Mouse (Mus musculus) kidney, postnatal 0 days (tissue): ENCODE data around the gene Zkscan17. TPM values are rescaled to one million over a fixed set of nuclear protein-coding genes. Genes with fewer than 3 reads are reported as not detected.

Experiments
- ATAC-seq: fragments of 200-750 bp; cut with Nextera tagmentation; replicated peaks from 2 replicates; pipeline ENCODE4 v1.8.0; 2017; ENCODE audit warnings: low read depth, moderate number of reproducible peaks, moderate TSS enrichment, moderate library complexity; ENCODE audit not compliant: low FRiP score
- DNase-seq: peaks from one replicate; pipeline ENCODE4 v3.0.0-alpha.2; 2016; ENCODE audit warnings: low spot score
- H3K27ac ChIP-seq: fragments of 300-500 bp; sonication (generic); 2 replicates; pipeline ENCODE4 v1.5.1; 2014; ENCODE audit warnings: mild to moderate bottlenecking
- H3K27me3 ChIP-seq: fragments of 300-500 bp; sonication (generic); 2 replicates; pipeline ENCODE4 v1.6.1; 2014; ENCODE audit warnings: low read length, mixed read lengths; ENCODE audit not compliant: insufficient read depth
- H3K36me3 ChIP-seq: fragments of 300-500 bp; sonication (generic); 2 replicates; pipeline ENCODE4 v1.6.1; 2014; ENCODE audit warnings: low read length, mixed read lengths; ENCODE audit not compliant: insufficient read depth
- H3K4me1 ChIP-seq: fragments of 300-500 bp; sonication (generic); replicated peaks from 2 replicates; pipeline ENCODE4 v1.6.1; 2014; ENCODE audit warnings: antibody characterized with exemption, low read length, mixed read lengths; ENCODE audit not compliant: insufficient read depth
- H3K4me2 ChIP-seq: fragments of 300-500 bp; sonication (generic); 2 replicates; pipeline ENCODE4 v1.6.1; 2014; ENCODE audit warnings: mild to moderate bottlenecking, low read length, moderate library complexity, mixed read lengths
- H3K4me3 ChIP-seq: fragments of 300-500 bp; sonication (generic); replicated peaks from 2 replicates; pipeline ENCODE4 v1.5.1; 2014; ENCODE audit warnings: low read depth, low read length
- H3K9ac ChIP-seq: fragments of 300-500 bp; sonication (generic); 2 replicates; pipeline ENCODE4 v1.6.1; 2014; ENCODE audit warnings: low read depth, low read length
- H3K9me3 ChIP-seq: fragments of 300-500 bp; sonication (generic); replicated peaks from 2 replicates; pipeline ENCODE4 v1.6.1; 2016; ENCODE audit warnings: low read length, inconsistent platforms, mixed read lengths
- CTCF ChIP-seq: IDR thresholded peaks from 2 replicates; pipeline ENCODE4 v1.5.1; 2016; ENCODE audit warnings: antibody characterized with exemption, low read depth, mild to moderate bottlenecking, moderate library complexity
- WGBS: fragments of 180-500 bp; shearing (Covaris S2); extraction: QIAGEN DNeasy Blood & Tissue Kit; methylation state at CpG from one replicate; pipeline ENCODE4 v1.1.7; 2014; 5-methylcytosine and 5-hydroxymethylcytosine counted together
- polyA plus RNA-seq: library from polyadenylated mRNA; unstranded; fragments of >200 nt; fragmentation: Nextera tagmentation; extraction: Ambion mirVana; gene quantifications from 2 replicates; pipeline ENCODE4 v1.2.1, GENCODE M21; 2015

The Zkscan17 gene
- polyA plus RNA-seq, 1 experiment from 2014 or later: 20.1 TPM

- H3K27me3 ChIP-seq: no peaks in the 10 kb centered on the region
- peak overlapping the region; percentile 86 for H3K9ac ChIP-seq
- peak overlapping the region; percentile 88 for H3K4me2 ChIP-seq
- H3K9me3 ChIP-seq: no peaks in the 10 kb centered on the region
- DNase-seq (peak; percentile 34), ATAC-seq (peak; percentile 72)
- H3K27ac ChIP-seq: peak overlapping the region; percentile 91
- H3K36me3 ChIP-seq: peaks cover 18% of the 10 kb centered on the region
- H3K4me3 ChIP-seq: peak overlapping the region; percentile 84
- peaks cover 13% of the 10 kb centered on the region for H3K4me1 ChIP-seq
- TF ChIP-seq CTCF: peak; percentile 19; the same call in 1 of the 2 replicates
- 1% methylated on average over 38 of the region's 38 CpGs for WGBS
Measured at GRCm38 (mm10) chr11:59450230-59450771, 76.2 kb downstream of the Zkscan17 start.

DNA sequence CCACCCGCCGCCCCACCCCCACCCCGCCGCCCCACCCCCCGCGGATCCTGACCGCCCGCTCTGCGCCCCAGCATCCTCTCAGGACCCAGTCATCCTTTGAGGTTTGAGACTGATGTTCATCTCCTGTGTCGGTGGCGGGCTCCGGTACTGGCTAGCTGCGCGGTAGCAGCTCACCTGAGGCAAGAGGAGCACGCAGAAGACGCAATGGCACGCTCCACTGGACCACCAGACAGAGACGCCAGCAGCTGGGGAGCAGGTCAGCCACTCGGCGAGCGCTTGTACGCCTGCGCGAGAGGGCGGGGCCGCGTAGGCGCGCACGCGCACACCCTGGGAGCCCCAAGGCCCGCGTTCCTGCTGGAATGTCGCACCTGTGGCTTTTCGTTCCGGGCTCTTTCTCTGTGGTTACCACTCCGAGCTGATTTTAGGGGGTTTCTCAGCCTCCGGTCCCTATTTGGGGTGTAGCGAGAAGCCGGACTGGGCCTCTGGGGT is 76.8 kb downstream of the Zkscan17 start, which contains the start of gene Jmjd4:
Gene Jmjd4 (plus strand): TSS at position 305 of the 489 bp plus-strand sequence.
- peak within 1 kb of the TSS; percentile 84 for H3K4me3 ChIP-seq
- H3K4me1 ChIP-seq: peaks cover 13% of the 10 kb centered on the region
- H3K9me3 ChIP-seq: no peaks in the 10 kb centered on the region
- H3K36me3 ChIP-seq: peaks cover 13% of the 10 kb centered on the region
- TF ChIP-seq CTCF: no peak
- H3K4me2 ChIP-seq: peak within 1 kb of the TSS; percentile 88
- under 1% methylated on average over 37 of the region's 40 CpGs for WGBS
- H3K27me3 ChIP-seq: no peaks in the 10 kb centered on the region
- ATAC-seq: peak; percentile 93
- peak; percentile 90 for DNase-seq
- peak within 1 kb of the TSS; percentile 86 for H3K9ac ChIP-seq
- H3K27ac ChIP-seq: peak within 1 kb of the TSS; percentile 91

DNA sequence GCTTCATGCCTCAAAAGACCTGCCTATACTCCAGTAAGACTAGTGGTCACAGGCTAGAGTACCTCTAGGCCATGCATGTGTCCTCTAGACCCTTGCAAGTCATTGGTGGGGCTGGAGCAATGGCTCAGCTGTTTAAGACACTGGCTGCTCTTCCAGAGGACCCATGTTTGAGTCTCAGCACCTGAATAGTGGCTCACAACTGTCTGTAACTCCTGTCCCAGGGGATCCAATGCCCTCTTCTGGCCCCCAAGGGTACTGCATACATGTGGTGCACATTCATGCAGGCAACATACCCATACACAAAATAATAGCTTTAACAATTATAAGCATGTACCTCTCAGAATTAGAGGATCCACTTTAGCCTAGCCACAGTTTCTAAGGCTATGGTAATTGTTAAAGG is 83.4 kb downstream of the Zkscan17 start:
- DNase-seq (no peak), ATAC-seq (no peak)
- no peaks in the 10 kb centered on the region for H3K9me3 ChIP-seq
- H3K4me3 ChIP-seq: no peak overlapping the region
- no peaks in the 10 kb centered on the region for H3K4me1 ChIP-seq
- no peak overlapping the region for H3K4me2 ChIP-seq
- H3K36me3 ChIP-seq: 0 out of 2 replicates have a peak, but pooled peaks cover 2% of the 10 kb centered on the region
- 0 out of 2 replicates have a peak, but pooled peaks have one; percentile 9 for TF ChIP-seq CTCF
- H3K9ac ChIP-seq: no peak overlapping the region
- H3K27me3 ChIP-seq: no peaks in the 10 kb centered on the region
- H3K27ac ChIP-seq: no peak overlapping the region

GRCm38 (mm10) chr11:59437954-59438353 is 88.6 kb downstream of the Zkscan17 start:
- Histone ChIP-seq H3K4me2 (no peak overlapping the region), H3K4me3 (no peak overlapping the region), H3K27me3 (no peaks in the 10 kb centered on the region), H3K9me3 (no peaks in the 10 kb centered on the region), H3K36me3 (0 out of 2 replicates have a peak, but pooled peaks cover 9% of the 10 kb centered on the region), H3K4me1 (no peaks in the 10 kb centered on the region), H3K9ac (no peak overlapping the region), H3K27ac (no peak overlapping the region)
- DNase-seq (no peak), ATAC-seq (no peak)
- TF ChIP-seq CTCF: no peak
- 88% methylated on average over 12 of the region's 12 CpGs for WGBS

Other genes with a start within 250 kb of the Zkscan17 start
- gene Wnt3a, start 236.0 kb downstream of the Zkscan17 start, polyA plus RNA-seq: not detected in 2 replicates
- gene Wnt9a, start 219.8 kb downstream of the Zkscan17 start, polyA plus RNA-seq: 1.0 and 1.1 TPM in 2 replicates
- not detected in 2 replicates for gene Prss38, start 151.1 kb downstream of the Zkscan17 start, polyA plus RNA-seq
- gene Jmjd4, start 76.7 kb downstream of the Zkscan17 start, polyA plus RNA-seq: 9.2 and 9.4 TPM in 2 replicates
- gene Snap47, start 75.6 kb downstream of the Zkscan17 start, polyA plus RNA-seq: 90.6 and 98.3 TPM in 2 replicates
- 7.5 and 7.6 TPM in 2 replicates for gene Zfp867, start 54.3 kb downstream of the Zkscan17 start, polyA plus RNA-seq
- gene Nlrp3, start 14.8 kb upstream of the Zkscan17 start, polyA plus RNA-seq: 0.09 and 0.10 TPM in 2 replicates
- not detected in 2 replicates for gene Olfr222, start 49.5 kb upstream of the Zkscan17 start, polyA plus RNA-seq
- gene Olfr223, start 66.5 kb upstream of the Zkscan17 start, polyA plus RNA-seq: not detected in 2 replicates
- 67.4 and 76.8 TPM in 2 replicates for gene Mprip, start 134.6 kb upstream of the Zkscan17 start, polyA plus RNA-seq